Mouse (Mus musculus) kidney, postnatal 0 days (tissue): ENCODE data around the gene Trank1. TPM values are rescaled to one million over a fixed set of nuclear protein-coding genes. Genes with fewer than 3 reads are reported as not detected.

Experiments used
- ATAC-seq: fragments of 200-750 bp; cut with Nextera tagmentation; replicated peaks from 2 replicates; pipeline ENCODE4 v1.8.0; 2017; ENCODE audit warnings: low read depth, moderate number of reproducible peaks, moderate TSS enrichment, moderate library complexity; ENCODE audit not compliant: low FRiP score
- DNase-seq: peaks from one replicate; pipeline ENCODE4 v3.0.0-alpha.2; 2016; ENCODE audit warnings: low spot score
- H3K27ac ChIP-seq: fragments of 300-500 bp; sonication (generic); 2 replicates; pipeline ENCODE4 v1.5.1; 2014; ENCODE audit warnings: mild to moderate bottlenecking
- H3K27me3 ChIP-seq: fragments of 300-500 bp; sonication (generic); 2 replicates; pipeline ENCODE4 v1.6.1; 2014; ENCODE audit warnings: low read length, mixed read lengths; ENCODE audit not compliant: insufficient read depth
- H3K36me3 ChIP-seq: fragments of 300-500 bp; sonication (generic); 2 replicates; pipeline ENCODE4 v1.6.1; 2014; ENCODE audit warnings: low read length, mixed read lengths; ENCODE audit not compliant: insufficient read depth
- H3K4me1 ChIP-seq: fragments of 300-500 bp; sonication (generic); replicated peaks from 2 replicates; pipeline ENCODE4 v1.6.1; 2014; ENCODE audit warnings: antibody characterized with exemption, low read length, mixed read lengths; ENCODE audit not compliant: insufficient read depth
- H3K4me2 ChIP-seq: fragments of 300-500 bp; sonication (generic); 2 replicates; pipeline ENCODE4 v1.6.1; 2014; ENCODE audit warnings: mild to moderate bottlenecking, low read length, moderate library complexity, mixed read lengths
- H3K4me3 ChIP-seq: fragments of 300-500 bp; sonication (generic); replicated peaks from 2 replicates; pipeline ENCODE4 v1.5.1; 2014; ENCODE audit warnings: low read depth, low read length
- H3K9ac ChIP-seq: fragments of 300-500 bp; sonication (generic); 2 replicates; pipeline ENCODE4 v1.6.1; 2014; ENCODE audit warnings: low read depth, low read length
- H3K9me3 ChIP-seq: fragments of 300-500 bp; sonication (generic); replicated peaks from 2 replicates; pipeline ENCODE4 v1.6.1; 2016; ENCODE audit warnings: low read length, inconsistent platforms, mixed read lengths
- CTCF ChIP-seq: IDR thresholded peaks from 2 replicates; pipeline ENCODE4 v1.5.1; 2016; ENCODE audit warnings: antibody characterized with exemption, low read depth, mild to moderate bottlenecking, moderate library complexity
- WGBS: fragments of 180-500 bp; shearing (Covaris S2); extraction: QIAGEN DNeasy Blood & Tissue Kit; methylation state at CpG from one replicate; pipeline ENCODE4 v1.1.7; 2014; 5-methylcytosine and 5-hydroxymethylcytosine counted together
- polyA plus RNA-seq: library from polyadenylated mRNA; unstranded; fragments of >200 nt; fragmentation: Nextera tagmentation; extraction: Ambion mirVana; gene quantifications from 2 replicates; pipeline ENCODE4 v1.2.1, GENCODE M21; 2015

The Trank1 gene
- polyA plus RNA-seq, 1 experiment from 2014 or later = 1.0 TPM

GRCm38 (mm10) chr9:111272996-111273785, 38.3 kb upstream of the Trank1 start:
- H3K27me3 ChIP-seq = no peaks in the 10 kb centered on the region
- DNase-seq = no peak
- H3K4me2 ChIP-seq = peak overlapping the region; percentile 88
- H3K4me3 ChIP-seq = peak overlapping the region; percentile 76
- H3K9ac ChIP-seq = peak overlapping the region; percentile 85
- peaks cover 4% of the 10 kb centered on the region; the same call in 1 of the 2 replicates for H3K36me3 ChIP-seq
- no peak for TF ChIP-seq CTCF
- 55% methylated on average over 15 of the region's 15 CpGs for WGBS
- peaks cover 27% of the 10 kb centered on the region for H3K4me1 ChIP-seq
- no peak for ATAC-seq
- H3K27ac ChIP-seq = 0 out of 2 replicates have a peak overlapping the region, but pooled peaks have one; percentile 93
- no peaks in the 10 kb centered on the region for H3K9me3 ChIP-seq

DNA sequence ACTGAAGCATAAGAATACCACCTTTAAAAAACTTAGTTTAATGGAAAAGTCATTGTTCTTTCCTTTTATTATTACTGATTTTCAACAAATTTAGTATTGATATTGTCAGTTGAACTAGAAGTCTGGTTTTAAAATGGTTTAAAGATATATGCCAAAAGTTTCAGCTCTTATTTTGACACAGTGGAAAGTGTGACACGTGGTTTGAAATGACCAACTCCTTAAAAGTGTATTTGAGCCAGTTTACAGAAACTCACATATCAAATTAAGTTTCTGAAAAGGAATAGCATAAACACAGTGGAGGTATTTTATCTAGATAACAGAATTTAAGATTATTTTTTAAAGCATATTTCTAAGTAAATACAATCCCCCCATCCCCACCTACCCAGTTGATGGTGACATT, 37.6 kb upstream of the Trank1 start:
- Histone ChIP-seq H3K27me3 (no peaks in the 10 kb centered on the region), H3K9ac (no peak overlapping the region), H3K9me3 (no peaks in the 10 kb centered on the region), H3K4me3 (no peak overlapping the region), H3K4me2 (peak overlapping the region; percentile 88), H3K36me3 (peaks cover 4% of the 10 kb centered on the region; the same call in 1 of the 2 replicates), H3K4me1 (peaks cover 27% of the 10 kb centered on the region), H3K27ac (no peak overlapping the region)
- DNase-seq = no peak
- 57% methylated on average over 1 of the region's 1 CpGs for WGBS
- TF ChIP-seq CTCF = no peak
- ATAC-seq = no peak

DNA sequence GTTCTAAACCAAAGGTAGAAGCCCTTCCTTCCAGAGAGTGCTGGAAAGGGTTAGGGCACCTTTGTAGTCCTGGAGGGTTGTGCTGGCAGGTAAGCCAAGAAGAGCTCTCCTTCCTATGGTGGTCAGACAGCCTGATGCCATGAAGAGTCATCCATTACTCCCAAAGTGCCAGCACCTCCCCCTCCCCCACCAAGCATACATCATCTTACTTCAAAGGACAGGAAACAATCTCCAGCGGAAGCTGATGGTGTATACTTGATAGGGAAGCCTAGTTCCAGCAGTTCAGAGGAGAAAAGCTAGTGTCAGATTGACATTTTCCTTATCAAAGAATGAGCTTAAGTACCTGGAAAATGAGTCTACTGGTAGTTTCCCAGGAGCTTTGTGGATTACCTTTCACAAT, 36.4 kb upstream of the Trank1 start:
- WGBS = 33% methylated on average over 1 of the region's 1 CpGs
- H3K27me3 ChIP-seq = no peaks in the 10 kb centered on the region
- H3K4me2 ChIP-seq = peak overlapping the region; percentile 88
- no peaks in the 10 kb centered on the region for H3K9me3 ChIP-seq
- H3K36me3 ChIP-seq = peaks cover 6% of the 10 kb centered on the region; the same call in 1 of the 2 replicates
- no peak overlapping the region for H3K27ac ChIP-seq
- H3K4me1 ChIP-seq = peaks cover 27% of the 10 kb centered on the region
- 0 out of 2 replicates have a peak overlapping the region, but pooled peaks have one; percentile 37 for H3K9ac ChIP-seq
- ATAC-seq (no peak), DNase-seq (peak; percentile 9)
- TF ChIP-seq CTCF = no peak
- no peak overlapping the region for H3K4me3 ChIP-seq

DNA sequence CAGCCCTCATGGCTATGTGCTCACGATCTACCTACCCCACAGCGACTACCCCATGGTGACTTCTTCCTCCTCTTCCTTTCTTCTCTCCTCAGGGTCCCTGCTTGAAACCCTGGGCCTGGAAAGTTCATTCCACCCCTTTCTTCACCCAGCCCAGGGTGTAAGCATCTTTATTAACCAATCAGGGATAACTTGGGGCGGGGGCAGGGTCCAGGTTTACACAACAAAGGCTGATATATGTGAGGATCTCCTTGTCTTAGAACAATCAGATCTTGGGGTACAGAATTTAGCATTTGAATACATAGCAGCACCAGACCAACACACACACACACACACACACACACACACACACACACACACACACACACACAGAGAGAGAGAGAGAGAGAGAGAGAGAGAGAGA, 26.5 kb upstream of the Trank1 start:
- Histone ChIP-seq H3K27me3 (no peaks in the 10 kb centered on the region), H3K9me3 (no peaks in the 10 kb centered on the region), H3K4me3 (no peak overlapping the region), H3K27ac (no peak overlapping the region), H3K4me2 (no peak overlapping the region), H3K36me3 (no peaks in the 10 kb centered on the region), H3K9ac (no peak overlapping the region), H3K4me1 (0 out of 2 replicates have a peak, but pooled peaks cover 7% of the 10 kb centered on the region)
- 44% methylated on average over 3 of the region's 3 CpGs for WGBS
- DNase-seq = no peak
- TF ChIP-seq CTCF = no peak
- ATAC-seq = no peak

DNA sequence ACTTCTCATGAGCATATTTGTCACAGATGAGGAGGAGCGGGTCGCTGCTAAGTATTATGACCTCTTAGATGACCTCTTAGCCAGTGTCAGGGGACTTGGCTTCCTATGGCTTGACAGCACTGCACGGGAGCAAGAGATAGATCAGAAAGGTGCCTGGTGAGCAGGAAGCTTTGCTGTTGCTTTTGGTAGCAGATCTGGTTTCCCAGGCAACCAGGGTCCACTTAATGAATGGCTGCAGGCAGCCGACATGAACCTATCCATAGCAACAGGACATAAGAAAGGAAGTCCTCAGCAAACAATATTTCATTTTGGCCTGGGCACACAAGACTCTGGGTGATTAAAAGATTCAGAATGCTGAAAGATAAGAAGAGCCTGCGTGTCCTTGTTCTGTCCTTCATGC, 25.9 kb upstream of the Trank1 start:
- peak; percentile 8 for DNase-seq
- H3K9me3 ChIP-seq = no peaks in the 10 kb centered on the region
- ATAC-seq = no peak
- no peak overlapping the region for H3K9ac ChIP-seq
- no peak overlapping the region for H3K4me3 ChIP-seq
- H3K4me2 ChIP-seq = no peak overlapping the region
- no peak overlapping the region for H3K27ac ChIP-seq
- H3K4me1 ChIP-seq = 0 out of 2 replicates have a peak, but pooled peaks cover 7% of the 10 kb centered on the region
- WGBS = 26% methylated on average over 5 of the region's 5 CpGs
- H3K27me3 ChIP-seq = no peaks in the 10 kb centered on the region
- no peaks in the 10 kb centered on the region for H3K36me3 ChIP-seq
- no peak for TF ChIP-seq CTCF

DNA sequence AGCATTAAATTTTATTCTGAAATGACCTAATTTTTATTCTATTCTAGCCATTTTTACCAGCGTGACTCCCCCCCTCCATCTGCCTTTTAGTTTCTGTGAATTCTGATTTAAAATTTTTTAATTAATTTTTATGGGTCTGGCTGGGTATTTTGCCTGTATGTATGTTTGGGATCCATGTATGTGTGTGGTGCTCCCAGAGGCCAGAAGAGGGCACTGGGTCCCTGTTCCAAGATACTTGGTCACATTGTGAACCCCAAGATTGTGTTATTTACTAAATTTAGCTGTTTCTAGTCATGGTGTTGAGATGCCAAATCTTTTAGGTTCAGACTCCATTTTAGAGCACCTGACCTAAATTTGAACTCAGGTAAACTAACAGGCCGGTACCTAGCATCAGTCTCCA, 25.1 kb upstream of the Trank1 start:
- WGBS = 73% methylated on average over 2 of the region's 2 CpGs
- Histone ChIP-seq H3K9ac (no peak overlapping the region), H3K27ac (no peak overlapping the region), H3K9me3 (no peaks in the 10 kb centered on the region), H3K4me1 (0 out of 2 replicates have a peak, but pooled peaks cover 7% of the 10 kb centered on the region), H3K4me3 (no peak overlapping the region), H3K4me2 (no peak overlapping the region), H3K36me3 (no peaks in the 10 kb centered on the region), H3K27me3 (no peaks in the 10 kb centered on the region)
- ATAC-seq (no peak), DNase-seq (no peak)
- TF ChIP-seq CTCF = peak; percentile 24; the same call in 1 of the 2 replicates
